Mouse (Mus musculus): ENCODE measurements around the gene Lipc.

Gene Lipc

GRCm38 (mm10) chr9:70957717-70958116 lies 5.7 kb upstream of the Lipc start:
- no peak for DNase-seq (ENCODE audit: low read depth, low spot score)

GRCm38 (mm10) chr9:70954226-70954625 lies 2.2 kb upstream of the Lipc start:
- no peak for DNase-seq (ENCODE audit: low read depth, low spot score)

GRCm38 (mm10) chr9:70949336-70949735 lies 2.7 kb downstream of the Lipc start:
- no peak for DNase-seq (ENCODE audit: low read depth, low spot score)

GRCm38 (mm10) chr9:70947312-70947711 lies 4.7 kb downstream of the Lipc start:
- no peak for DNase-seq (ENCODE audit: low read depth, low spot score)

- DNase-seq (ENCODE audit: low read depth, low spot score) = no peak
These were observed 9.2 kb downstream of the Lipc start for GRCm38 (mm10) chr9:70942686-70943333.

GRCm38 (mm10) chr9:70939752-70940501 lies 12.1 kb downstream of the Lipc start:
- DNase-seq (ENCODE audit: low read depth, low spot score) = no peak

GRCm38 (mm10) chr9:70938850-70939249 lies 13.2 kb downstream of the Lipc start:
- no peak for DNase-seq (ENCODE audit: low read depth, low spot score)

GRCm38 (mm10) chr9:70938134-70938533 lies 13.9 kb downstream of the Lipc start:
- no peak for DNase-seq (ENCODE audit: low read depth, low spot score)

- no peak for DNase-seq (ENCODE audit: low read depth, low spot score)
These were observed 17.3 kb downstream of the Lipc start for GRCm38 (mm10) chr9:70934587-70935295.

GRCm38 (mm10) chr9:70930641-70931020 lies 21.4 kb downstream of the Lipc start:
- no peak for DNase-seq (ENCODE audit: low read depth, low spot score)

GRCm38 (mm10) chr9:70929840-70930640 lies 22.0 kb downstream of the Lipc start:
- DNase-seq (ENCODE audit: low read depth, low spot score) = peak; percentile 51

- DNase-seq (ENCODE audit: low read depth, low spot score) = no peak
These were observed 23.6 kb downstream of the Lipc start for GRCm38 (mm10) chr9:70928472-70928871.

- no peak for DNase-seq (ENCODE audit: low read depth, low spot score)
These were observed 24.3 kb downstream of the Lipc start for GRCm38 (mm10) chr9:70927701-70928100.

GRCm38 (mm10) chr9:70926820-70927588 lies 25.0 kb downstream of the Lipc start:
- no peak for DNase-seq (ENCODE audit: low read depth, low spot score)

GRCm38 (mm10) chr9:70925225-70925624 lies 26.8 kb downstream of the Lipc start:
- no peak for DNase-seq (ENCODE audit: low read depth, low spot score)

- DNase-seq (ENCODE audit: low read depth, low spot score) = peak; percentile 7
These were observed 27.3 kb downstream of the Lipc start for GRCm38 (mm10) chr9:70924763-70925162.

GRCm38 (mm10) chr9:70921781-70922565 lies 30.1 kb downstream of the Lipc start:
- no peak for DNase-seq (ENCODE audit: low read depth, low spot score)

- DNase-seq (ENCODE audit: low read depth, low spot score) = no peak
These were observed 30.9 kb downstream of the Lipc start for GRCm38 (mm10) chr9:70921132-70921531.

GRCm38 (mm10) chr9:70919271-70919670 lies 32.8 kb downstream of the Lipc start:
- DNase-seq (ENCODE audit: low read depth, low spot score) = no peak

- no peak for DNase-seq (ENCODE audit: low read depth, low spot score)
These were observed 35.5 kb downstream of the Lipc start for GRCm38 (mm10) chr9:70916516-70916915.
